Mouse (Mus musculus) thymus, postnatal 10 days (tissue): ENCODE results near the gene Klk12.

Experiments
- DNase-seq, 2 experiments: peaks; one replicate each; pipeline ENCODE4 v3.0.0; 2021; ENCODE audit warnings: low spot score in 2 of 2

The Klk12 gene

GRCm38 (mm10) chr7:43796355-43796754, 27.7 kb downstream of the Klk12 start:
- no peak for DNase-seq

GRCm38 (mm10) chr7:43797333-43797769, 28.7 kb downstream of the Klk12 start, which contains the start of gene Klk8:
TSS of gene Klk8 (plus strand) at chr7:43797577.
- DNase-seq = peak; percentile 16 to 26

GRCm38 (mm10) chr7:43797844-43798462, 29.3 kb downstream of the Klk12 start:
- peak; percentile 10 to 23 for DNase-seq

GRCm38 (mm10) chr7:43799876-43800275, 31.2 kb downstream of the Klk12 start:
- no peak for DNase-seq

GRCm38 (mm10) chr7:43810994-43811393, 42.3 kb downstream of the Klk12 start, which contains the start of gene Klk7:
TSS of gene Klk7 (plus strand) at chr7:43811294.
- DNase-seq = no peak

GRCm38 (mm10) chr7:43815211-43815610, 46.5 kb downstream of the Klk12 start:
- DNase-seq = no peak

GRCm38 (mm10) chr7:43816746-43817145, 48.0 kb downstream of the Klk12 start:
- DNase-seq = no peak

GRCm38 (mm10) chr7:43821581-43821980, 52.9 kb downstream of the Klk12 start:
- DNase-seq = no peak
